Mouse (Mus musculus) Patski (cell line): Measurements from ENCODE around the gene Gm20388. TPM values are rescaled to one million over a fixed set of nuclear protein-coding genes. Genes with fewer than 3 reads are reported as not detected.
A peak's percentile ranks its signal among the peaks of the same experiment; 100 is the strongest.

ENCODE experiments used
- ATAC-seq: fragments of 100-300 bp; one replicate; pipeline ENCODE4 v1.8.0; 2021
- CTCF ChIA-PET: fragments of 350-600 bp; sonication (Branson Sonifier 250); formaldehyde crosslinking; loops from one replicate; lab custom pipeline; 2022; ENCODE audit warnings: inconsistent platforms; lab: Charles Lee
- POLR2A ChIA-PET: fragments of 350-600 bp; sonication (Branson Sonifier 250); formaldehyde crosslinking; loops from one replicate; lab custom pipeline; 2022; ENCODE audit warnings: antibody characterized with exemption, inconsistent platforms; lab: Charles Lee
- DNase-seq: peaks from one replicate; pipeline ENCODE4 v3.0.0-alpha.2; 2011; ENCODE audit warnings: low read depth, low spot score
- H3K27me3 ChIP-seq: fragments of 371-371 bp; one replicate; pipeline ENCODE4 v1.5.1; 2021
- CTCF ChIP-seq: fragments of 100-300 bp; IDR thresholded peaks from one replicate; pipeline ENCODE4 v1.5.1; 2021
- in situ Hi-C: fragments of 300-500 bp; cut with MboI; formaldehyde crosslinking; loops from 3 replicates; pipeline ENCODE4 v1.11.1; 2018; ENCODE audit warnings: low pct_unique_long_range_greater_than_20kb, mixed read lengths
- polyA plus RNA-seq: library from polyadenylated mRNA; unstranded; gene quantifications from one replicate; pipeline ENCODE4 v1.2.3, GENCODE M21; 2021

Gm20388 gene
- polyA plus RNA-seq, 1 experiment from 2014 or later: 86.7 TPM

GRCm38 (mm10) chr8:121480411-121481031 lies 1569.9 kb downstream of the Gm20388 start:
- in situ Hi-C loops: no loop called here
- POLR2A ChIA-PET: no interaction called here
- H3K27me3 ChIP-seq: no peaks in the 10 kb centered on the region
- TF ChIP-seq CTCF: no peak
- DNase-seq: no peak
- CTCF ChIA-PET: no interaction called here
- no peak for ATAC-seq

- DNase-seq (no peak), ATAC-seq (no peak)
- ChIA-PET CTCF (no interaction called here), POLR2A (no interaction called here)
- no peak for TF ChIP-seq CTCF
- in situ Hi-C loops: no loop called here
- no peaks in the 10 kb centered on the region for H3K27me3 ChIP-seq
These were observed 1573.6 kb downstream of the Gm20388 start for GRCm38 (mm10) chr8:121484072-121484782.

DNA sequence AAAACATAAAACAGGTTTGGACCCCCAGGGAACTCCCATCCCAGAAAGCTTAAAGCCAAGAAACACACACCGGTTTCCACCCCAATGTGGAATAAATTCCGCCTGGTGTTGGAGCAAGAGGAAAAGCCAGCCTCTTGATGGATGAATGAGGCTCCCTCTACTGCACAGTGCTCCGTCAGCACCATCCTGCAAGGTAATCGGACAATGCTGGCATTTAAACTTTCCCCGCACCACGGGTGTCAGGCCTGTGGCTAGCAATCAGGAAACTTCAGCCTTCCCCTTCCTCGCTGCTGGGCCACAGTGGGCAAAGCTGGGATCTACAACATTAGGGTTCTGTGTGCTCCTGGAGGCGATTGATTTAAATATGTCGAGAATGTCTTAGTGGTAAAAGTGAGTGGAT lies 1581.0 kb downstream of the Gm20388 start:
- H3K27me3 ChIP-seq: peaks cover 4% of the 10 kb centered on the region
- POLR2A ChIA-PET: no interaction called here
- in situ Hi-C loops: no loop called here
- DNase-seq (no peak), ATAC-seq (no peak)
- TF ChIP-seq CTCF: no peak
- CTCF ChIA-PET: no interaction called here

DNA sequence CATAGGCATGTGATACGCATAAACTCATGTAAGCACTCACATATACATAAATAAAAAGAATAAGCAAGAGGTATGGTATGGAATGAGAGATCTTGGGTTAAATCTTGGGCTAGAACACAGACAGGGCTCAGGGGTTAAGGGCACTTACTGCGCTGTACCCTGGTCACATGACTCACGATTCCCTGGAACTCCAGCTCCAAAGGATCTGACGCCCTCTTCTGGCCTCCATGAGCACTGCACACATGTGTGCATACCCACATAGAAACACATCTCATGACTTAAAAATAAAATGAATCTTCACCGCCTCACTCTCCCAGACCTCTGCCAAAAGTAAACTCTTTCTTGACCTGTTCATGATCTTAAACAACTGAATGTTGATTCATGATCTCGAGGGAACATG lies 1587.0 kb downstream of the Gm20388 start:
- no peak for ATAC-seq
- peaks cover 4% of the 10 kb centered on the region for H3K27me3 ChIP-seq
- no peak for TF ChIP-seq CTCF
- ChIA-PET CTCF (no interaction called here), POLR2A (no interaction called here)
- DNase-seq: no peak
- in situ Hi-C loops: no loop called here

DNA sequence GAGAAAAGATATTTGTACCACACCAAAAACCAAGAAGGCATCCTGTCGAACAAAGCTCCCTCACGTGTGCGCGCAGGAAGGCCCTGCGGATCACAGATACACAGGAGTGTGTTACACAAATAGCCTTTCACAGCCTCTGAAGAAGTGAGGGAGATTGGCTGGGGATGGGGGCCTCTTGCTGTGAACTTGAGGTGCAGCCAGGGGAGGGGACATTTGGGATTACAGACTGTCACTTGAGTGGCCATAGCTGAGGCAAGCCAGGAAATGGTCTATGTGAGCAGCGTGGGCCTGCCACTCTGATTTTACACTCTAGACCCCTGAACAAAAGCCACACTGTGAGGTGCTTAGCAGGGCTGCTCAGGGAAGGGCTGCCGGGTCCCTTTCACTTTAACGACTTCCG lies 1601.1 kb downstream of the Gm20388 start:
- in situ Hi-C loops: loop anchor here (5.0 kb wide), 2 partner anchors 114 to 399 kb away; no protein-coding TSS in a partner anchor
- no peak for TF ChIP-seq CTCF
- peaks cover 20% of the 10 kb centered on the region for H3K27me3 ChIP-seq
- ChIA-PET CTCF (interaction anchor here (1.4 to 4.2 kb wide), 2 partner anchors 7 to 399 kb away, joined by 3 to 24 read pairs; no protein-coding TSS in a partner anchor), POLR2A (no interaction called here)
- ATAC-seq: no peak
- no peak for DNase-seq

DNA sequence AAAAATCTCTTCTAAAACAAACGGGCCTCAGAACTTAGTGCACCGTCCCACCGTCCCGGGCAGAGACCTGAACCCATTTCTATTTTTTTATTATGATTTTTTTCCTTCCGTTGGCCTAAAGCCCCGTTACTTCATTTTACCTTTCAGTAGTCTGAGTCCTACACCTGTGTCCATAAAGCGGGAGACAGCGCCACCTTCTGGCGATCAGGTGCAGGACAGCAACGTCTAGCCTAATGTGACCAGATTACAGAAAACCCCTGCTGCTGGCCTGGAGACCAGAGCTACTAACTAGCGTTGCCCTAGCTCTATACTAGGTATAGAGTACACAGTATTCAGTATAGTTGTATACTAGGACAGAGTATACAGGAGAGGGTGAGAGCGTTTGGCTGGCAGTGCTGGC lies 1602.8 kb downstream of the Gm20388 start:
- ChIA-PET POLR2A (interaction anchor here (0.6 kb wide), 2 partner anchors 71 to 398 kb away, joined by 3 to 4 read pairs; no protein-coding TSS in a partner anchor), CTCF (interaction anchor here (0.6 to 4.2 kb wide), 14 partner anchors 11 to 421 kb away, joined by 3 to 24 read pairs (median 4); no protein-coding TSS in a partner anchor)
- TF ChIP-seq CTCF: peak; percentile 98
- DNase-seq (peak; percentile 19), ATAC-seq (no peak)
- in situ Hi-C loops: loop anchor here (5.0 kb wide), 2 partner anchors 116 to 401 kb away; no protein-coding TSS in a partner anchor
- H3K27me3 ChIP-seq: peaks cover 25% of the 10 kb centered on the region

DNA sequence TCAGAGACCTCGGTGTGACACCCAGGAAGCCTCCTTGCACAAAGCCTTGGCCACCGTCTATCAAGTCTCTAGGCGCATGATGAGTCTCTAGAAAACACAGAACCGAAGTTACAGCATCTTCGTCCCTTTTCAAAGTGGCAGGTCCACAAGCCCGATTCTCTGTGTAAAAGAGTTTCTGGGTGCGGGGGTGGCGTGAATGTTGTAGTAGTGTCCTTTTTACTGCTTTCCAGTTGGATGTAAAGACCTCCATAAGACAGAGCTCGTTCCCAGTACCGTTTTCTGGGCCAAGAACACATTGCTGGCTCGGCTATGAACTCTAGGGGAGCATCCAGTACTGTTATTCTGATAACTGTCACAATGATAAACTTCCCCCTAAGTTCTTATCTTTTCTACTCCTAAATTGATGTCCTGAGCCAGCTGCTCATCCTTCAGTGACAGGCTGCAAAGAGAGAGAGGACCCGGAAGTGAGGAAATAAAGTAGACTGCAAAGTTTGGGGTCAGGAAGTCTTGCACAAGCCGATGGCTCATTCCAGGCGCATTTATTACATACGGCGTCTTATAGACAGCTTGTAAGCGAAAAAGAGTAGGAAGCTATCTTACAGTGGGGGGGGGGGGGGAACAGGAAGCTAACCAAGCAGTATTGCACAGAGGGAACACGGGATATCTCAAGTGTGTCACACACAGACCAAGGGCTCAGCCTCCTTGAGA lies 1614.6 kb downstream of the Gm20388 start:
- ATAC-seq: no peak

DNA sequence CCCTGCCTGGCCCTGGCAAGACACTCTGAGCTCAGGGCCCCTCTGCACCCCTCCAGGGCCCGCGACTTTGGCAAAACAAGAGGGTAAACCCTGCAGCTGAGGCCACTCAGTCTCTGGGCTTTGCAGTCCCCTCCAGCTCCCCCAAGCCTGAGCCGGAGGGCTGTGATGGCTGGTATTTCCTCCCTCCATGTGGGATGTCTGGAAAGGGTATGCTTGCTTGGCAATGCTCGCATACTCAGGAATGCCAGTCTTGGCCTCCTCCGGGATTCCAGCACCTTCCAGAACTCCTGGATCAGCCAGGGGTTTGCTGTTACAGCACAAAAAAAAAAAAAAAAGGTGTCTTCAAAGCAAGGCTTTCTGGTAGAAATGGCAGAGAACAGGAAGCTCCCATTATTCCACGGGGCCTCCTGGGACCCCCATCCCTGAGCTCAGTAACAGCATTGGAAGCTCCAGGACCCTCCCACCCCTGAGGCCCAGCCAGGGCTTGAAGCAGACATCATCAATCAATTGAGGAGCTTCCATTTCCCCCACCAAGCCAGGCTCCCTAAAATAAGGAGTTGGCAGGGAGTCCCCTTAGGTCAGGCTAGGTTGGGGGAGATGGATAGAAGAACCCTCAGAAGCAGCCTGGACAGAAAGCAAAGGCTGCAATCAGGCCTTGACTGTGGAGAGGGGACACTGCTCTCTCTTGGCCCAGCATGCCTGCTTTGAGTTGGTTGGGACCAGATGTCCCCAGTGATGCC lies 1616.3 kb downstream of the Gm20388 start:
- H3K27me3 ChIP-seq: no peaks in the 10 kb centered on the region
- in situ Hi-C loops: no loop called here
- CTCF ChIA-PET: interaction anchor here (1.1 to 1.3 kb wide), 2 partner anchors 14 to 414 kb away, joined by 6 read pairs; no protein-coding TSS in a partner anchor

More for the DNA sequence above, 1614.6 kb downstream of the Gm20388 start:
- H3K27me3 ChIP-seq: no peaks in the 10 kb centered on the region
- no peak for TF ChIP-seq CTCF
- POLR2A ChIA-PET: no interaction called here
- in situ Hi-C loops: no loop called here
- no peak for DNase-seq
- CTCF ChIA-PET: interaction anchor here (2.2 kb wide), 1 partner anchor 12 kb away, joined by 9 read pairs; no protein-coding TSS in a partner anchor

GRCm38 (mm10) chr8:121527751-121528150 lies 1617.1 kb downstream of the Gm20388 start:
- no peak for TF ChIP-seq CTCF
- ATAC-seq (no peak), DNase-seq (no peak)
- H3K27me3 ChIP-seq: no peaks in the 10 kb centered on the region
- in situ Hi-C loops: no loop called here
- ChIA-PET CTCF (no interaction called here), POLR2A (interaction anchor here (0.7 kb wide), 1 partner anchor 10 kb away, joined by 3 read pairs; no protein-coding TSS in a partner anchor)

More for the DNA sequence above, 1616.3 kb downstream of the Gm20388 start:
- DNase-seq: no peak
- ATAC-seq: no peak
- no peak for TF ChIP-seq CTCF
- POLR2A ChIA-PET: interaction anchor here (0.6 to 0.7 kb wide), 4 partner anchors 9 to 783 kb away, joined by 3 to 6 read pairs (median 3); no protein-coding TSS in a partner anchor
